Mouse (Mus musculus): ENCODE results near the gene Pip5k1a. TPM values are rescaled to one million over a fixed set of nuclear protein-coding genes. Genes with fewer than 3 reads are reported as not detected.

Pip5k1a gene
- polyA plus RNA-seq, 1 experiment, result 14.5 TPM

DNA sequence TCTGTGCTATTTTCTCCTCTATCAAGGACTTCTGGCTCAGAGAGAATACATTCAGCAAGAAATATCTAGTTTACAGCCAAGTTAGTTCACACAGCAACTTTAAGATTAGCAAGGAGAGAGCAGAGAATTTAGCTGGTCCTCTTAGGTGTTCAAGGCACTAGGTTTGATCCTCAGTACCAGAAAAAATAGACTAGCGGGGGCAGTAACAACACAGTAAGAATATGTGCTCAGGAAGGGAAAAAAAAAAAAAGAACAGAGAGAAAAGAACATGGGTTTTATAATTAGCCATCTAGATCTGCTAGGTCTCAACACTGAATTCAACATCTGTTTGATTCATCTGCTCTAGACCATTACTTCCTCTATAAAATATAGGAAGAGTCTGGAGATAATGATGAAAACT lies 18.7 kb downstream of the Pip5k1a start:
- Histone ChIP-seq H3K4me1 (ENCODE audit: control insufficient read depth, insufficient read depth, insufficient read length, low read length) (no peaks in the 10 kb centered on the region), H3K4me3 (ENCODE audit: insufficient read depth, low read depth, low read length) (no peak overlapping the region)

DNA sequence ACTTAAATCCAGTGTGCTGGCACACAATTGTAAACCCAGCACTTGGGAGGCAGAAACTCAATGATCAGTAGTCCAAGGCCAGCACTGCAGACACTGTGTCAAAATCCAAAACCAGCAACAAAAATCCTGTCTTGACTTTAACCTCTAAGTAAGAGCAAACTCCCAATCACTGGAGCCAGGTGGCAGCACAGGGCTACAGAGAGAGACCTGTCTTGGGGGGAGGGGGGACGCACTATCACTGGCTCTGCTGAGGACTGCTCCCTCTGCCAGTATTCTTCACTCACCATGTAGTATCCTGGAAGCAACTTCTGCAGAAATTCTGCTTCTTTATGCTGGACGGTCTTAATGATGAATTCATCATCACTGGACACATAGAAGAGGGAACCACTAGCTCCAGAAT lies 35.1 kb downstream of the Pip5k1a start:
- Histone ChIP-seq H3K27ac (replicated peaks; ENCODE audit: low read depth, low read length) (no peak overlapping the region), H3K4me1 (ENCODE audit: control insufficient read depth, insufficient read depth, insufficient read length, low read length) (no peaks in the 10 kb centered on the region), H3K4me3 (ENCODE audit: insufficient read depth, low read depth, low read length) (no peak overlapping the region)

More for the DNA sequence above, 18.7 kb downstream of the Pip5k1a start:
- H3K27ac ChIP-seq (replicated peaks; ENCODE audit: low read depth, low read length), result no peak overlapping the region

- no peaks in the 10 kb centered on the region for H3K4me1 ChIP-seq (ENCODE audit: control insufficient read depth, insufficient read depth, insufficient read length, low read length)
- H3K27ac ChIP-seq (replicated peaks; ENCODE audit: low read depth, low read length), result no peak overlapping the region
- H3K4me3 ChIP-seq (ENCODE audit: insufficient read depth, low read depth, low read length), result no peak overlapping the region
These were observed 40.2 kb downstream of the Pip5k1a start for GRCm38 (mm10) chr3:95066570-95066969.

GRCm38 (mm10) chr3:95066095-95066494 lies 40.6 kb downstream of the Pip5k1a start:
- H3K4me1 ChIP-seq (ENCODE audit: control insufficient read depth, insufficient read depth, insufficient read length, low read length), result no peaks in the 10 kb centered on the region

GRCm38 (mm10) chr3:95065553-95065952 lies 41.2 kb downstream of the Pip5k1a start:
- no peaks in the 10 kb centered on the region for H3K4me1 ChIP-seq (ENCODE audit: control insufficient read depth, insufficient read depth, insufficient read length, low read length)
- no peak overlapping the region for H3K27ac ChIP-seq (replicated peaks; ENCODE audit: low read depth, low read length)
- no peak overlapping the region for H3K4me3 ChIP-seq (ENCODE audit: insufficient read depth, low read depth, low read length)

More at GRCm38 (mm10) chr3:95066095-95066494, 40.6 kb downstream of the Pip5k1a start:
- Histone ChIP-seq H3K4me3 (ENCODE audit: insufficient read depth, low read depth, low read length) (no peak overlapping the region), H3K27ac (replicated peaks; ENCODE audit: low read depth, low read length) (no peak overlapping the region)

DNA sequence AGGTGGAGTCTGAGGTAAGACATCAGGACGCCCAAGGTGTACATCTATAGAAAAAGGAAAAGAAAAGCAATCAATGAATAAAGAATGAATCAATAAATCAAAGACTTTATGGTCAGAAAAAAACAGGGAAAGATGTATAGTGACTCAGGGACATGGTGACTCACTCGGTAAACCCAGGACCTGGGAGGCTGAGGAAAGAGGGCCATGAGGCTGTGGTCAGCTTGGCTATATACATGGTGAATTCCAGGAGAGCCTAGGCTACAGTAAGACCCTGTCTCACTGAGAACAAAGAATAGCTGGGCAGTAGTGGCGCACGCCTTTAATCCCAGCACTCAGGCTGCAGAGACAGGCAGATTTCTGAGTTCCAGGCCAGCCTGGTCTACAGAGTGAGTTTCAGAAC lies 43.0 kb downstream of the Pip5k1a start:
- no peak overlapping the region for H3K27ac ChIP-seq (replicated peaks; ENCODE audit: low read depth, low read length)
- no peak overlapping the region for H3K4me3 ChIP-seq (ENCODE audit: insufficient read depth, low read depth, low read length)
- no peaks in the 10 kb centered on the region for H3K4me1 ChIP-seq (ENCODE audit: control insufficient read depth, insufficient read depth, insufficient read length, low read length)

- H3K27ac ChIP-seq (replicated peaks; ENCODE audit: low read depth, low read length), result no peak overlapping the region
- H3K4me3 ChIP-seq (ENCODE audit: insufficient read depth, low read depth, low read length), result no peak overlapping the region
- H3K4me1 ChIP-seq (ENCODE audit: control insufficient read depth, insufficient read depth, insufficient read length, low read length), result peaks cover 3% of the 10 kb centered on the region; the same call in 1 of the 2 replicates
These were observed 48.7 kb downstream of the Pip5k1a start for GRCm38 (mm10) chr3:95058078-95058477.

DNA sequence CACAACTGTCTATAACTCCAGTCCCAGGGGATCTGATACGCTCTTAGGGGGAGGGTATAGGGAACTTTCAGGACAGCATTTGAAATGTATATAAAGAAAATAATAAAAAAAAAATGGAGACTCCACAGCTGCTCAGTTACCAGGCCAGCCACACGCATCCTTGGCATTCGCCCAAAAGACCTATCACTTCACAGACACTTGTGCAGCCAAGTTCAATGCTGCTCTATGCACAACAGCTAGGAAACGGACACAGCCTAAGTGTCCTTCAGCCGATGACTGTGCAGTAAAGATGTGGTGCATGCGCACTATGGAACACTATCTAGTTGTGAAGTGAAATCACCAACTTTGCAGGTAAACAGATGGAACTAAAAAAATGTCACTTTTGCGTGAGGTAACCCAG lies 50.5 kb downstream of the Pip5k1a start:
- Histone ChIP-seq H3K4me3 (ENCODE audit: insufficient read depth, low read depth, low read length) (no peak overlapping the region), H3K4me1 (ENCODE audit: control insufficient read depth, insufficient read depth, insufficient read length, low read length) (peaks cover 3% of the 10 kb centered on the region; the same call in 1 of the 2 replicates), H3K27ac (replicated peaks; ENCODE audit: low read depth, low read length) (no peak overlapping the region)

DNA sequence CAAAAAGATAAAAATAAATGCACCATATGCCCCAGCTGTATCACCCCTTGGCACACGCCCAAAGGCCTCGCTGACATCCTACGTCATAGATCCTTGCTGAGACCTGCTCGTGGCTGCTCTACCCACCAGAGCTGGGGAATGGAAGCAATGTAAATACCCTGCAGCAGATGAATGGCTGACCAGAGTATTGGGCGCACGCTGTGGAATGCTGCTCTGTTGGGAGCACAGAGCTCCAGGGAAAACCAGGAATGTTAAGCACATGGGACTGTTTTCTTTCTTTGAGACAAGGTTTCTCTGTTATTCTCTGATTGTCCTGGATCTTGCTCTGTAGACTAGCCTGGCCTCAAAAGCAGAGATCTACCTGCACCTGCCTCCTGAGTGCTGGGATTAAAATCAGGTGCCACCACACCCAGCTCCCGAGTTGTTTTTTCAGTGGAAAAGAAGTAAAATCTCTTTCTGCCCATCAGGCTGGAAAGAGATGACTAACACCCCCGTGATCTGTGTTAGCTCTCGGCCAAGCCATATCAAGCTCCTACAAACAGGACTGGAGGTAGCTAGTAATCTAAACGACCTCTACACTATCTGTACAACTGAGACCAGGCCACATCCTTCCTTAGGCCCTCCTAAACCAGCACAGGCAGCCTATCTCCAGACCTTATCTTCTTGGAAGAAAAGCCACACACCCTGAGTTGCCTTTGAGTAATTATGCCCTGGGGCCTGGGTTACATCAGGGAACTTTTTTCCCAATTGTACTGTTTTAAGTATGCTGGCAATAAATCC lies 52.1 kb downstream of the Pip5k1a start:
- no peak overlapping the region for H3K4me3 ChIP-seq (ENCODE audit: insufficient read depth, low read depth, low read length)
- peaks cover 3% of the 10 kb centered on the region; the same call in 1 of the 2 replicates for H3K4me1 ChIP-seq (ENCODE audit: control insufficient read depth, insufficient read depth, insufficient read length, low read length)
- H3K27ac ChIP-seq (replicated peaks; ENCODE audit: low read depth, low read length), result no peak overlapping the region

DNA sequence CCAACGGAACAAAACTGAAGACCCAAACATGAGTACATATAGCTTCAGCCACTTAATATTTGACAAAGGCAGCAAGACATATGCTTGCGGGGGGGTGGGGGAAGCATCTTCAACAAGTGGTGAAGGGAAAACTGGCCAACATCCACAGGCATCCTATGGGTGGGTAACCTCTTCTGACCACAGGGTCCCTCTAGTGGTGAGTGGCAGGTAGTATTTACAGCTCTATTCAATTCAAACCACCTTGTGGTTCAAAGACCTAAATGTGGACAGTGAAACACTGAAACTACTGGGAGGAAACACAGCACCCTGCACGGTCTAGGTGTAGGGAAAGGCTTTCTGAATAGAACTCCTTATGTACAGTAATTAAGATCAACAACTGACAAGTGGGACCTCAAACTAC lies 53.0 kb downstream of the Pip5k1a start:
- no peak overlapping the region for H3K4me3 ChIP-seq (ENCODE audit: insufficient read depth, low read depth, low read length)

DNA sequence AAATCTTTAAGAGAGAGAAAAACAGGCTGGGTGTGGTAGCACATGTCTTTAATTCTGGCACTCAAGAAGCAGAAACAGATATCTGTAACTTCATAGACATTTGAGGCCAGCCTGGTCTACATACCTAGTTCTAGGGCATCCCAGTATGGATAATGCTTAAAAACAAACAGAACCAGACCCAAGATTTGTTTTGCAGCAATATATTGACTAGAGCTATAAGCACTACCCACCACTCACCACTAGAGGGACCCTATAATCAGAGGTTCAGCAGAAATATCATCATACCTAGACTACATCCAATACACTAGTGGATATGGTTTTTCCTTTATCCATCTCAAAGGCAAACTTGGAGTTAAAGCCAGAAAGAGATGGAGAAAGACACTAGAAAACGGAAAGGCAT lies 53.8 kb downstream of the Pip5k1a start:
- Histone ChIP-seq H3K4me3 (ENCODE audit: insufficient read depth, low read depth, low read length) (no peak overlapping the region), H3K27ac (replicated peaks; ENCODE audit: low read depth, low read length) (no peak overlapping the region), H3K4me1 (ENCODE audit: control insufficient read depth, insufficient read depth, insufficient read length, low read length) (peaks cover 3% of the 10 kb centered on the region; the same call in 1 of the 2 replicates)

More for the DNA sequence above, 53.0 kb downstream of the Pip5k1a start:
- no peak overlapping the region for H3K27ac ChIP-seq (replicated peaks; ENCODE audit: low read depth, low read length)
- H3K4me1 ChIP-seq (ENCODE audit: control insufficient read depth, insufficient read depth, insufficient read length, low read length), result peaks cover 3% of the 10 kb centered on the region; the same call in 1 of the 2 replicates

GRCm38 (mm10) chr3:95047914-95048313 lies 58.8 kb downstream of the Pip5k1a start:
- H3K4me3 ChIP-seq (ENCODE audit: insufficient read depth, low read depth, low read length), result no peak overlapping the region
- H3K27ac ChIP-seq (replicated peaks; ENCODE audit: low read depth, low read length), result no peak overlapping the region
- H3K4me1 ChIP-seq (ENCODE audit: control insufficient read depth, insufficient read depth, insufficient read length, low read length), result no peaks in the 10 kb centered on the region

- H3K4me3 ChIP-seq (ENCODE audit: insufficient read depth, low read depth, low read length), result no peak overlapping the region
- H3K27ac ChIP-seq (replicated peaks; ENCODE audit: low read depth, low read length), result no peak overlapping the region
- no peaks in the 10 kb centered on the region for H3K4me1 ChIP-seq (ENCODE audit: control insufficient read depth, insufficient read depth, insufficient read length, low read length)
These were observed 60.2 kb downstream of the Pip5k1a start for GRCm38 (mm10) chr3:95046462-95047057.

- H3K4me1 ChIP-seq (ENCODE audit: control insufficient read depth, insufficient read depth, insufficient read length, low read length), result peaks cover 4% of the 10 kb centered on the region; the same call in 1 of the 2 replicates
- no peak overlapping the region for H3K4me3 ChIP-seq (ENCODE audit: insufficient read depth, low read depth, low read length)
- no peak overlapping the region for H3K27ac ChIP-seq (replicated peaks; ENCODE audit: low read depth, low read length)
These were observed 63.5 kb downstream of the Pip5k1a start for GRCm38 (mm10) chr3:95043251-95043650.

- peak overlapping the region; percentile 16; the same call in 1 of the 2 replicates for H3K27ac ChIP-seq (replicated peaks; ENCODE audit: low read depth, low read length)
- peak overlapping the region; percentile 50 for H3K4me3 ChIP-seq (ENCODE audit: insufficient read depth, low read depth, low read length)
- peaks cover 4% of the 10 kb centered on the region; the same call in 1 of the 2 replicates for H3K4me1 ChIP-seq (ENCODE audit: control insufficient read depth, insufficient read depth, insufficient read length, low read length)
These were observed 63.9 kb downstream of the Pip5k1a start for GRCm38 (mm10) chr3:95042838-95043229.
